Mouse (Mus musculus) MEL (cell line): ENCODE results near the gene Pdzd2. TPM values are rescaled to one million over a fixed set of nuclear protein-coding genes. Genes with fewer than 3 reads are reported as not detected.

Source experiments
- DNase-seq: peaks from one replicate; pipeline ENCODE4 v3.0.0; 2011; ENCODE audit warnings: low read depth, low spot score
- H3K27ac ChIP-seq: 2 replicates; pipeline ENCODE4 v1.5.1; 2012; ENCODE audit warnings: low read depth, mild to moderate bottlenecking, control low read depth, low read length, moderate library complexity; ENCODE audit not compliant: control insufficient read depth
- H3K27me3 ChIP-seq, 2 experiments: fragments of 150-350 bp in 1 of 2; sonication (generic) in 1 of 2; 2 replicates each; pipeline ENCODE4 v1.6.1; 2012; ENCODE audit warnings: low read length in 2 of 2, mild to moderate bottlenecking in 2 of 2, improper control_type of control experiment in 1 of 2, moderate library complexity in 1 of 2; ENCODE audit not compliant: insufficient read depth in 2 of 2, control insufficient read depth in 1 of 2
- H3K36me3 ChIP-seq, 2 experiments: 2 replicates each; pipeline ENCODE4 v1.6.1; 2012 to 2014; ENCODE audit warnings: low read length in 2 of 2, improper control_type of control experiment in 1 of 2, inconsistent platforms in 1 of 2, mild to moderate bottlenecking in 1 of 2; ENCODE audit not compliant: insufficient read depth in 2 of 2, control insufficient read depth in 1 of 2
- H3K4me1 ChIP-seq, 2 experiments: fragments of 150-350 bp in 1 of 2; sonication (generic) in 1 of 2; 2 replicates each; pipeline ENCODE4 v1.6.1; 2012; ENCODE audit warnings: low read length in 2 of 2, improper control_type of control experiment in 1 of 2, mild to moderate bottlenecking in 1 of 2; ENCODE audit not compliant: insufficient read depth in 2 of 2, control insufficient read depth in 1 of 2
- H3K4me3 ChIP-seq, 2 experiments: fragments of 150-350 bp in 1 of 2; sonication (generic) in 1 of 2; 2 replicates each; pipeline ENCODE4 v1.5.1; 2012; ENCODE audit warnings: low read depth in 2 of 2, low read length in 2 of 2, mild to moderate bottlenecking in 2 of 2, moderate library complexity in 2 of 2, control low read depth in 1 of 2, improper control_type of control experiment in 1 of 2; ENCODE audit not compliant: control insufficient read depth in 1 of 2, insufficient read depth in 1 of 2
- H3K79me2 ChIP-seq: 2 replicates; pipeline ENCODE4 v1.6.1; 2012; ENCODE audit warnings: mild to moderate bottlenecking, low read length, moderate library complexity; ENCODE audit not compliant: control insufficient read depth, poor library complexity, insufficient read depth
- H3K9ac ChIP-seq: 2 replicates; pipeline ENCODE4 v1.6.1; 2012; ENCODE audit warnings: low read depth, mild to moderate bottlenecking, control low read depth, low read length, moderate library complexity; ENCODE audit not compliant: control insufficient read depth, poor library complexity, severe bottlenecking
- H3K9me3 ChIP-seq: fragments of 150-350 bp; sonication (generic); replicated peaks from 2 replicates; pipeline ENCODE4 v1.6.1; 2012; ENCODE audit warnings: mild to moderate bottlenecking, low read length, improper control_type of control experiment, moderate library complexity; ENCODE audit not compliant: insufficient read depth
- BHLHE40 ChIP-seq: IDR thresholded peaks from 2 replicates; pipeline ENCODE4 v1.6.1; 2012; ENCODE audit warnings: low read depth, mild to moderate bottlenecking, inconsistent platforms, low read length, improper control_type of control experiment, borderline replicate concordance
- CHD1 ChIP-seq: IDR thresholded peaks from 2 replicates; pipeline ENCODE4 v1.6.1; 2012; ENCODE audit warnings: low read depth, mild to moderate bottlenecking, inconsistent platforms, low read length, improper control_type of control experiment
- ELF1 ChIP-seq: IDR thresholded peaks from 2 replicates; pipeline ENCODE4 v1.6.1; 2014; ENCODE audit warnings: low read depth, mild to moderate bottlenecking, inconsistent platforms, low read length, improper control_type of control experiment, moderate library complexity
- GABPA ChIP-seq: IDR thresholded peaks from 2 replicates; pipeline ENCODE4 v1.6.1; 2012; ENCODE audit warnings: low read depth, mild to moderate bottlenecking, inconsistent platforms, low read length, improper control_type of control experiment, moderate library complexity
- GATA1 ChIP-seq: IDR thresholded peaks from 2 replicates; pipeline ENCODE4 v1.6.1; 2011; ENCODE audit warnings: low read depth, low read length, improper control_type of control experiment
- HCFC1 ChIP-seq: IDR thresholded peaks from 2 replicates; pipeline ENCODE4 v1.6.1; 2012; ENCODE audit warnings: low read depth, mild to moderate bottlenecking, inconsistent platforms, low read length, improper control_type of control experiment, moderate library complexity
- MAZ ChIP-seq: IDR thresholded peaks from 2 replicates; pipeline ENCODE4 v1.6.1; 2012; ENCODE audit warnings: low read depth, mild to moderate bottlenecking, inconsistent platforms, low read length, improper control_type of control experiment
- NELFE ChIP-seq: IDR thresholded peaks from 2 replicates; pipeline ENCODE4 v1.6.1; 2011; ENCODE audit warnings: low read depth, low read length, improper control_type of control experiment
- POLR2A ChIP-seq, 2 experiments: IDR thresholded peaks; 2 replicates each; pipeline ENCODE4 v1.6.1; 2011 to 2012; ENCODE audit warnings: low read length in 2 of 2, mild to moderate bottlenecking in 2 of 2, control low read depth in 1 of 2, improper control_type of control experiment in 1 of 2, low read depth in 1 of 2, moderate library complexity in 1 of 2; ENCODE audit not compliant: control insufficient read depth in 1 of 2, insufficient read depth in 1 of 2, poor library complexity in 1 of 2
- POLR2AphosphoS5 ChIP-seq: IDR thresholded peaks from 2 replicates; pipeline ENCODE4 v1.6.1; 2012; ENCODE audit warnings: low read depth, borderline replicate concordance, mild to moderate bottlenecking, inconsistent platforms, low read length, moderate library complexity, mixed read lengths
- SIN3A ChIP-seq: IDR thresholded peaks from 2 replicates; pipeline ENCODE4 v1.6.1; 2012; ENCODE audit warnings: low read length, improper control_type of control experiment, inconsistent platforms
- TBP ChIP-seq: IDR thresholded peaks from 2 replicates; pipeline ENCODE4 v1.8.0; 2011; ENCODE audit warnings: low read depth, low read length, improper control_type of control experiment
- ZC3H11A ChIP-seq: IDR thresholded peaks from 2 replicates; pipeline ENCODE4 v1.6.1; 2012; ENCODE audit warnings: low read depth, mild to moderate bottlenecking, inconsistent platforms, low read length, improper control_type of control experiment
- ZKSCAN1 ChIP-seq: IDR thresholded peaks from 2 replicates; pipeline ENCODE4 v1.6.1; 2012; ENCODE audit warnings: low read depth, mild to moderate bottlenecking, inconsistent platforms, low read length, improper control_type of control experiment, moderate library complexity
- ZMIZ1 ChIP-seq: IDR thresholded peaks from 2 replicates; pipeline ENCODE4 v1.6.1; 2012; ENCODE audit warnings: low read depth, mild to moderate bottlenecking, inconsistent platforms, low read length, improper control_type of control experiment, moderate library complexity
- polyA plus RNA-seq, 2 experiments: library from polyadenylated mRNA; stranded (reverse) in 1 of 2; unstranded in 1 of 2; fragments of >175 nt in 1 of 2; fragments of >200 nt in 1 of 2; gene quantifications; 2 replicates each; pipeline versions ENCODE4 v1.2.1 to v1.2.4; 2012; ENCODE audit warnings: low replicate concordance in 2 of 2, low read depth in 1 of 2; ENCODE audit not compliant: insufficient read length in 2 of 2, insufficient read depth in 1 of 2, missing spikeins in 1 of 2
- total RNA-seq: library from RNA; depleted of rRNA; stranded (reverse); fragments of 300-350 nt; gene quantifications from 2 replicates; pipeline ENCODE4 v1.2.3, GENCODE M21; 2012

The Pdzd2 gene
- total and polyA plus RNA-seq, 3 experiments: 0.15 to 0.33 TPM; not detected in 1

- Histone ChIP-seq H3K4me3 (no peak overlapping the region), H3K9me3 (no peaks in the 10 kb centered on the region), H3K36me3 (peaks cover 0 to 39% of the 10 kb centered on the region in 2 experiments; a peak in 3 of 4 replicates), H3K9ac (no peak overlapping the region), H3K4me1 (no peaks in the 10 kb centered on the region), H3K27ac (no peak overlapping the region), H3K79me2 (peaks cover 5% of the 10 kb centered on the region; the same call in 1 of the 2 replicates), H3K27me3 (no peaks in the 10 kb centered on the region)
- no peak for TF ChIP-seq GABPA
- no peak for DNase-seq
Measured at GRCm38 (mm10) chr15:12351470-12351869, 388.3 kb downstream of the Pdzd2 start.

GRCm38 (mm10) chr15:12349840-12350239, 389.9 kb downstream of the Pdzd2 start:
- H3K9me3 ChIP-seq: no peaks in the 10 kb centered on the region
- H3K36me3 ChIP-seq: peaks cover 0 to 42% of the 10 kb centered on the region in 2 experiments; a peak in 3 of 4 replicates
- no peak for TF ChIP-seq MAZ
- TF ChIP-seq SIN3A: no peak
- no peak for TF ChIP-seq ELF1
- TF ChIP-seq ZMIZ1: no peak
- no peaks in the 10 kb centered on the region for H3K4me1 ChIP-seq
- H3K79me2 ChIP-seq: peaks cover 6% of the 10 kb centered on the region
- DNase-seq: no peak
- no peak overlapping the region for H3K27ac ChIP-seq
- H3K4me3 ChIP-seq: no peak overlapping the region
- H3K9ac ChIP-seq: no peak overlapping the region
- no peaks in the 10 kb centered on the region for H3K27me3 ChIP-seq

GRCm38 (mm10) chr15:12348950-12349349, 390.8 kb downstream of the Pdzd2 start:
- DNase-seq: no peak
- Histone ChIP-seq H3K9ac (no peak overlapping the region), H3K9me3 (no peaks in the 10 kb centered on the region), H3K4me1 (no peaks in the 10 kb centered on the region), H3K27ac (no peak overlapping the region), H3K36me3 (peaks cover 0 to 45% of the 10 kb centered on the region in 2 experiments; a peak in 3 of 4 replicates), H3K27me3 (no peaks in the 10 kb centered on the region), H3K79me2 (peaks cover 6% of the 10 kb centered on the region)
- TF ChIP-seq POLR2AphosphoS5 (no peak), NELFE (no peak), POLR2A (IDR thresholded peaks at IDR 0.05; ENCODE audit: control insufficient read depth in 1 of 2, insufficient read depth in 1 of 2, low read depth in 1 of 2, low read length in 2 of 2, poor library complexity in 1 of 2) (no peak), GABPA (no peak), HCFC1 (no peak), ZC3H11A (no peak), TBP (no peak), ELF1 (no peak), CHD1 (no peak), GATA1 (no peak), ZKSCAN1 (no peak), BHLHE40 (no peak)
- TF ChIP-seq, all 39 proteins: peak for 0
- H3K4me3 ChIP-seq: no peak overlapping the region
